In the genomic region with DNA sequence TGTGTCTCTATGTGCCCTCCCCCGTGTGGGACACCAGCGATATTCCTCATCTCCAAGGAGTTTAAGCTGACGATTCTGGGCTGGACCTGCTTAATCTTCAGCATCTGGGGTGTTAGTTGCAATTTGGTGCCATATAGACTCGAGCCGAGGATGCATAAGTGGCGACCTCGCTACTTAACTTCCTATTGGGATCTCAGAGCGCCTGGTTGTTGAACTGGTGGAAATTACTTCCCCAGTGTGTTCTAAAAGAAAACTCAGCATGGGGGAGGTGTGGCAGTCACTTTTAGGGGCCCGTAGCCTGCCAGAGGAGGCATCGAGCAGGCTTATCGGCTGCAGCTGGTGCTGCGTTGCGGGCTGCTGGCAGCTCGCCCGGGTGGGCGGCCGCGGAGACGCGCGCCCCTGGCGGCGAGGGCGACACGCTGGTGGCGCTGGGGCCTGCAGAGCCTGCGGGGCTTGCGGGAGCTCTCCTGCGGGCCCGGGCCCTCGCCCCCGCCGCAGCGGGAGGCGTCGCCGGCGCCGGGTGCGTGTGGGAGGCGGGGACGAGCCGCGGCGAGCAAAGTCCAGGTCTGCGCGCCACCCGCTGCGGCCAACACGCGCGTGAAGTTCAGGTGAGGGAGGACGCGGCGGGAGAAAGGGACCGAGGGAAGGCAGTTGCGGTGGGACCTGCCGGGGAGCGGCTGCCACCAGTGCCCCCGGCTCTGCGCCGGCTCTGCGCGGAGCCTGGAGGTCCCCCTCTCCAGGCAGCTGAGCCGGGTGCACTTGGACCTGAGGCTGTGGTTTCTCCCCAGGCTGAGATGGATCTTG, we compare ENCODE assay signal across 8 mouse cellular contexts. TPM values are rescaled to one million over a fixed set of nuclear protein-coding genes. Genes with fewer than 3 reads are reported as not detected.
DNase-seq lines count a peak whose midpoint lies in the region; ATAC-seq lines count a peak whose summit lies in the region.

A gene (plus strand): TSS at position 418 of the 804 bp plus-strand sequence.

- peak; percentile 64 to 69 for DNase-seq in adrenal gland, adult 18-20 months (ENCODE audit: low spot score in 2 of 2)
- DNase-seq in embryo, embryonic 10.5 days (ENCODE audit: low spot score), result peak; percentile 65
- DNase-seq in gastrocnemius, postnatal 14 days, result peak; percentile 65
- DNase-seq in left cerebral cortex, adult 9 months (ENCODE audit: low spot score in 2 of 2), result peak; percentile 20 to 56
- peak; percentile 76 for DNase-seq in right cerebral cortex, adult 18-20 months
- DNase-seq in urinary bladder, postnatal 25 days (ENCODE audit: low spot score), result peak; percentile 20

- intact Hi-C loops in gastrocnemius, postnatal 14 days (cut with DNase I; ENCODE audit: low total_unique reads), result no loop called here

- ATAC-seq in inflammation-experienced regulatory T-cells, adult 6 months, result peak; percentile 79
- peak; percentile 64 for ATAC-seq in megakaryocyte, adult 5-6 weeks (ENCODE audit: poor library complexity, severe bottlenecking)

RNA-seq across cellular contexts. Expression of the gene that starts here (rescaled TPM):
- 1 to 10 TPM; 4.8 to 6.0 TPM for total RNA-seq in adrenal gland, adult 18-20 months (2021)
- 10 to 100 TPM; 14.8 to 17.6 TPM for total RNA-seq in gastrocnemius, postnatal 14 days (2021)
- polyA plus RNA-seq in inflammation-experienced regulatory T-cells, adult 6 months (2017; shearing (Covaris generic)), result 1 to 10 TPM in 1 of 3 experiments, under 1 TPM in 1, not detected in 1; 0.77 to 1.0 TPM
- total RNA-seq in megakaryocyte, adult 5-6 weeks (2015), result 1.3 and 3.9 TPM in 2 replicates
- total RNA-seq in megakaryocyte, adult 5-6 weeks (2017), result 3.2 and 4.4 TPM in 2 replicates

Comparison
In these comparisons a context has a peak if more than half of its experiments do, and no peak if none do; other contexts are left out.
1. Peak in every context shown above with its lines: DNase-seq and ATAC-seq.
2. DNase-seq: peak in every context shown above with its lines; median percentile 76 in right cerebral cortex, adult 18-20 months; 66 in adrenal gland, adult 18-20 months; 65 in embryo, embryonic 10.5 days; 65 in gastrocnemius, postnatal 14 days; 38 in left cerebral cortex, adult 9 months; 20 in urinary bladder, postnatal 25 days.